Mouse (Mus musculus): ENCODE results near the gene Rps26.

Rps26 gene

DNA sequence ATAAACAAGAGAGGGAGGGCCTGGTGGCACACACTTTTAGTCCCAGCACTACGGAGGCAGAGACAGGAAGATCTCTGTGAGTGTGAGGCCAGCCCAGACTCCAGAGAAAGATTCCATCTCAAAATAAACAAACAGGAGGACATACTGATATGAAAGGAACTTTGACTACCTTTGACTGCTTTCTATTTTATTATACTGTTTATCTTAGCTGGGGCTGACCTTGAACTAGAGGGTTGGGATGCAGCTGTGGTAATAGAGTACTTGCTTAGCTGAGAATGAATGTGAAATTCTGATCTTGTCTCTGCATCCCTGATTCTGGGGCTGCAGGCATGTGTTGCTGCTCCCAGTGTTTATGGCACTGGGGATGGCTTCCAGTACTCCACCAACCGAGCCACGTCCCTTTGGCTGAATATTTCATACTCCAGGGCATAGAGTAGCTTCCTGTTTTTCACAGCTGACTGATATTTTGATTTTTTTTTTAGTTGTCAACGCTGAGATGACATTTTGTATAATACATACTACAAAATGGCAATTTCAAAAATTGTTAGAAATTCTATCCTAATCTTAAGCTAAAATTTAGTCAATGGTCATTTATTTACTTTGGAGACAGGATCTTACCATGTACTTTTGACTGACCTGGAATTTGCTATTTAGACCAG, 23.9 kb downstream of the Rps26 start:
- DNase-seq: no peak

DNA sequence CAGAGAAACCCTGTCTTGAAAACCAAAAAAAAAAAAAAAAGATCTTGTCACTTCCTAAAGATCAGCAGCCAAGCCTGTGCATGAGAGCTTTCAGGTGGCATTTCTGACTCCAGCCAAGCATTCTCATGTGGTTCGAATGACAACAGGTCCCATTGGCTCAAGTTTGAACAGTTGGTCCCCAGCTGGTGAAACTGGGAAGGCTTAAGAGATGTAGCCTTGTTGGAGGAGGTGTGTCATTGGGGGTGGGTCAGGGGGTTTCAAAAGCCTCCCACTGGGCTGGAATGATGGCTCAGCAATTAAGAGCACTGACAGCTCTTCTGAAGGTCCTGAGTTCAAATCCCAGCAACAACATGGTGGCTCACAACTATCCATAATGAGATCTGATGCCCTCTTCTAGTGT, 25.0 kb downstream of the Rps26 start:
- no peak for DNase-seq

DNA sequence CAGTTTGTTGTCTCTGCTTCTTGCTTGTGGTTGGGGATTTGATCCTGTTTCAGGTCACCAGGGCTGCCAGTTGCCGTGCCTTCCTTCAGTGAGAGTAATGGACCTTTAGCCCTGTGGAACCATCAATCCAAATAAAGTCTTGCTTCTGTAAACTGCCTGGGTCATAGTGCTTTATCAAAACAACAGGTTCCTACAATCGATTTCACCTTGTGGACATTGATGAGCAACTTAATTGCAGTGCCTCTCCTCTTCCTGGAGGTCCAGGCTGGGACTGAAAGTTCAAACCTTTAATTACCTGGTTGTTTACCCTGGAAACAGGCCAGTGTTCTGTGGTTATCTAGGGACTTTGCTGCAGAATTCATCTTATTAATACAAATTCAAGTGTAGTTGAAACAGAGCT, 28.1 kb downstream of the Rps26 start:
- no peak for DNase-seq

DNA sequence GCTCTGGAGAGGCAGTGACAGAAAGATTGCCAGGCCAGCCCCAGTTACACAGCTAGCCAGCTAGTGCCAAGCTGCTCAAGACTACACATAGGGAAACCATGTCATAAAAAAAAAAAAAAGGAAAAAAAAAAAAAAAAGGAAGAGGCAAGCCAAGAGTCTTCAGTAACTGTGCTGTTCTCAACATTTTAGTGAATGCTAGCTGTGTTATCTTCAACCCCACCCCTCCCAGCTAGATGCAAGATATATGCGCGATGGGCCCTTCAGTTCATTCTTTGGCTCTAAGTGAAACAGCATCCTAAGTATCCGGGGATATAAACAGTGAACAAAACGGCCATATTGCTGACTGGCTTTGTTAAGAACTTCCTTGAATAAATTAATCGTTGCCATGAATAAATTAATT, 33.8 kb downstream of the Rps26 start:
- DNase-seq: no peak

DNA sequence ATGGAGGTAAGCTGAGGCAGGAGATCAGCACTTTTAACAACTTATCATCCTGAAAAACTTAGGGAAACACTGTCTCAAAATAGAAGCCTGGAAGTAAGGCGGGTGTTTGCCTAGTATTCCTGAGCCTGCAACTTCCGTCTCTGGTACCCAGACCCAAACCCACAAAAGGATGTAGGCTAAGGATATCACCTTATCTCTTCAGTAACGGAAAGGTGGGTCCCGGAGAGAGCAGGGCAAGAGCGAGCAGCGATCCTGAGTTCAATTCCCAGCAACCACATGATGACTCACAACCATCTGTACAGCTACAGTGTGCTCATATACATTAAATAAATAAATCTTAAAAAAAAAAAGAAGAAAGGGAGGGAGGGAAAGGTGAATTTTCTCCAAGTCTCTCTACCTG, 35.1 kb downstream of the Rps26 start:
- no peak for DNase-seq

DNA sequence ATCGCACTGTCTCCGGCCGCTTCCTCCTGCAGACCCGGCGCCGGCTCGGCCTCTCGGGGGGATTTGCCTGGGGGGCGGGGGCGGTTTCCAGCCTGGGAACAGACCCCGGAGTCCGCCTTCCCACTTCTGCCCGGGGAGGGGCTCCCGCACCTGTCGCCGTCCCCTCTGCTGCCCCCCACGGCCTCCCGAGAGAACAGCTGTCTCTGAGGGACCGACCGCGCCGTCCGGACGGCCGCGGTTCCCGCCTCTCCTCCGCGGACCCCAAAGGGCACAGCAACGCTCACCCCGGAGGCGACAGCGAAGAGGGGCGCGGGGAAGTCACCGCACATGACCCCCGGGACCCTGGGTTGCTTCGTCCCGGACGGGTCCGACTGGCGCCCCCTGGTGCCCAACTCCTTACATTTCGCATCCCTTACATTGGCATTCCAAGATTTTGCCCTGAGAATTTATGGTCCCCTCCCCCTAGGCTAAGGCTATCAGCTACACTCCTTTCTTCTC, 36.3 kb downstream of the Rps26 start:
- peak; percentile 77 for DNase-seq

DNA sequence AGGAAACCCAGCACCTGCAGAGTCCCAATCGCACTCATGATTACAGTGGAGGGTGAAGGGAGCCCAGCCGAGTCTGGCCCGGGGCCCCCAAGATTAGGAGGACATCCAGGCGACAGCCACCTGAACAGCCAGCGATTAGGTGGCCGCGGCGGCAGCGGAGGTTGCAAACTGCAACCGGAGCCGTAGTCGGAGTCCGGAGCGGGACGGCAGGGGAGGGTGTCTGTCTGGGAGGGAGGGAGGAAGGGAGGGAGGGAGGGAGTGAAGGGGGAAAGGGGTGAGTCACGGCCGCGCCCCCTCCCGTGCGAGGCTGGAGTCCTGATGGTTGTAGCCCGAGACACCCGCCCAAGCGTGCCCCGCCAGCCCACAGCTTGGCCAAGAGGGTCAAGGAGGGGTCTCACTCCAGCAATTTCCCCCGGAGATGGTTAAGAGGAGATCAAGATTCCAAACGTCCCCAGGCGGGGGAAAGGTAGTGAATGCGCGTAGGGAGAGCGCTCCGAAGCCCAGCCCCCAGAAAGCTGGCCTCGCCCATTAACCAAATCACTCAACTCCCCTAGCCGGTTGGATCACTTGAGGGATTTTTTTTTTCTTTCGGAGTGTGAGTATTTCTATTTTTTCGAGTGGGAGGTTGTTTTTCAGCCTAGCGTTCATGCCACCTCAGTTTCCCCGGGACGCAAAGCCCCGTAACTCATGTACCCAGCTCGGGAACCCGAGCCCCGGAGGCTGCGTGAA, 36.9 kb downstream of the Rps26 start, which contains the start of gene Erbb3:
Gene Erbb3 (minus strand): TSS at position 189 of the 729 bp plus-strand sequence.
- DNase-seq: peak; percentile 6

DNA sequence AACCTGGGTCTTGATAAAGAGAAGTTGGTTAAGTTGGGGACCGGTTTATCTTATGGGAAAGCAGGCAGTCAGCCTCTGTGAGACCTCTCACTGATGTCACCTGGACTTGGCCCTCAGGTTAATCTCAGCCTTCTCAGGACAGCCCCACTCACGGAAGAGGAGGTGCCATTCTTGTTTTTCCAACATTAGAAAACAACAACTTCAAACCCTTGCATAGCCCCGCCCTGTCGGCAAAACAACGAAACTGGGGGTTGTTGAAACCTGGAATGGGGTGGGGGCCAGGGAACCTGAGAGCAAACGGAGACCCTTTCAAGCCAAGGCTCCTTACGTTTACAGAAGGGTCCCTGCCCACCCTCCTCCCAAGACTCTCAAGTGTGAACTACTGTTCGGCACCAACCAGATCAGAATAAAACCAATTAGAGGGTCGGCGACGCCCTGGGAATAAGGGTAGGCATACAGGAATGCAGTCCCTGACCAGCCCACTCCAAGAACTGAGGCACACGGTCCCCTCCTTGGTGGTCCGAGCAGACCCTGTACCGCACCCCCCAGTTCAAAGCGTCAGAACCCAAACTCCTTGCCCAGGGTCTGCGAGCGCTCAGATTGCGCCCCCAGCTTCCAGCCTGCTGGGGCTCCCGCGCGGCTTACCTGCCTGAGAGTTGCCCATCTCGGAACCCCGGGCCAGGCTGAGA, 37.6 kb downstream of the Rps26 start:
- DNase-seq: no peak

DNA sequence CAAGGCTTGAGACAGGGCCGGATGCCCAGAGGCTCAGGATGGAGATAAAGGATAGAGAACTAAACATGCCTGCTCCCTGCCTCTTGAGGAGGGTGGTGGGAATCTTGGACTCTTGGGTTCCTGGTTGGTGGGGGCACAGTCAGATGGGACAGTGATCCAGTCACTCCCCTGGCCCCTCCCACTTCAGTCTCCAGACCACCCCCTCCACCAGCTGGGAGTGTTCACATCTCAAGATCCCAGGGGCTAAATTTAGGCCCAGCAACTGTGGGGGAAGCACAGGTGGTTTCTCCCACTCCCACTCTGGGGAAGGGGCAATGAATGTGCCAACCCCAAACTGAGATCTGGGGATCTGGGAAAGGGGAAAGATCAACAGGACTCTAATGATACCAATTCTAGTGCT, 38.4 kb downstream of the Rps26 start:
- DNase-seq: no peak

DNA sequence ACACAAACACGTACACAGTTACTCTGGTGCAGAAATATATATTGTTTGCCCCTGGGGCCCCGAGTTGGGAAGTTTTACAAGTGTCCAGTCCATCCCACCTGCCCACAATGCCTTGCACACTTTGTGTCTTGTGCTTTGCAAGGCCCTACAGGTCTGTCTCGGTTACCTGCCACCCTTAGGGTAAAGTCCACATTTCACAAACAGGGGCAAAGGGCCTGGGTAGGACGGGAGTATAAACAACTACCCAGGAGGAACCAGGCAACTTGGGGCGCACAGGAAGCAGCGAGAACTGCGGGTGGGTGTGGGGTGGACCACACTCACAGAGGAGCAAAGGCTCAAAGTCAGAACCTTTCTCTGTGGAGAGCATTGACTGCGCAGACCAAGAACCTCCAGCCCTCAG, 38.9 kb downstream of the Rps26 start:
- DNase-seq: no peak

DNA sequence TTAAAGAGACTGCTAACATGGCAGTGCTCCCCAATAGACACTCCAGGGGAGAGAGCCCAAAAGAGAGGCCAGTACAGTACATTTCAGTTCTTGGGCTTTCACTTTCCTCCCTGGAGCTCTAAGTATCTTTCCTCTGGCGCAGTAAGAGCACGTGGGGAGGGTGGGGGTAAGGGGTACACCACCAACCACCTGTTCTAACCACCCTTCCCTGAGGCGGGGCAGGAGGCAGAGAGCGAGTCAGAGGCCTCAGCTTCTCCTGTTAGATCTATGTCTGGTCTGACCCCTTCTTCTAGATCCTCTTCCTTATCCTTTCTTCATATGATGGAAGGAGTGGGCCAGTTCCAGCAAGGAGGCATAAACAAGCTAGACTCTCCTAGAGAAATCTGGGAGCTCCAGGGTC, 39.4 kb downstream of the Rps26 start:
- no peak for DNase-seq

DNA sequence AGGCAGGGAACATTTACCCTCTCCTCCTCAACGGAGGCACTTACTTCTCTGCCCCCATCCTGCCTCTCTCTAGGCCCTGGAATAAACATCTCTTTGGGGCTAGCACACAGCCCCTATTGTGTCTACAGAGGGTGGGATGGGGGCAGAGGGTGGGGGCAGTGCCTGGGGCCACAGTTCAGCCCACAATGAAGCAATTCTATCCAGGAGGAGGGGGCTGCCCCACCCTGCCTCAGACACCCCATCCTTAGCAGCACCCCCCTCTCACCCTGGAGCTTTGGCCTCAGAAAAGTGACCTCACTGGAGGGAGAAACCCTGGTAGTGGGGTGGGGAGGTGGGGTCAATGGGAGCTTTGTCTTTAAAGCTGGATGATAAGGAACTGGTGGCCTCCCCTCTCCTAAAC, 40.0 kb downstream of the Rps26 start:
- no peak for DNase-seq

DNA sequence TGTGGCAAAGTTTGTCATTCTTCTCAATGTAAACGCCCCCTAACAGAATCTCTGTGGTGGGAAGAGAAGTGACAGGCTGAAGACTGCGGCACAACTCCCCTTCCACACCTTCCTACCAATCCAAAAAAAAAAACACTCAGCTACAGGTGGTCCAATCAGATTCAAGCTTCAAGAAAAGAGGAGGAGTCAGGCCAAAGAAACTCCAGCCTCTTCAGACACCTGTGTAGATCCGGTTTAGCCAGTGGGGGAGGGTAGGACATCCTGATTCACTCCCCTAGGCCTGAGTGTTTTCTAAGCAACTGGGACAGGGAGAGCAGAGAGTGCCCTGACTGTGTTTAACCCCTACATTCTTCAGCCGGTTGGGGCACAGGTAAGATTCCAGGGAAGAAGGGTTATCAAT, 42.2 kb downstream of the Rps26 start:
- no peak for DNase-seq

DNA sequence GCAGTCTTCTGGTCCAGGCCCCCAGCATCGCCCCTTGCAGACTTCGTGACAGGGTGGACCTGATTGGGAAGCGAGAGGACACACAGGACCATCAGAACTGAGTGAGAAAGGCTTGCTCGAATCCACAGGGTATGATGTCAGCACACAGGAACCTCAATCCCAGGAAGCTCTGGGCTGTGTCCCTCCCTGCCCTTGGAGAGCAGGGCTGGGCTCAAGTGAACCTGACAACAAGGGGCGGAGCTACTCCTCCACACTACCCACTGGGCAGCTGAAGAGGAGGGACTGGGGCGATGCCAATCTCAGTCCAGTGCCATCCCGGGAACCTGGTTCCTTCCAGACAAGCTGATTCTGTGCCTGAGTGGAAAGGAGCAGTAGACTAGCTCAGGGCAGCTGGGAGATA, 42.9 kb downstream of the Rps26 start:
- no peak for DNase-seq

DNA sequence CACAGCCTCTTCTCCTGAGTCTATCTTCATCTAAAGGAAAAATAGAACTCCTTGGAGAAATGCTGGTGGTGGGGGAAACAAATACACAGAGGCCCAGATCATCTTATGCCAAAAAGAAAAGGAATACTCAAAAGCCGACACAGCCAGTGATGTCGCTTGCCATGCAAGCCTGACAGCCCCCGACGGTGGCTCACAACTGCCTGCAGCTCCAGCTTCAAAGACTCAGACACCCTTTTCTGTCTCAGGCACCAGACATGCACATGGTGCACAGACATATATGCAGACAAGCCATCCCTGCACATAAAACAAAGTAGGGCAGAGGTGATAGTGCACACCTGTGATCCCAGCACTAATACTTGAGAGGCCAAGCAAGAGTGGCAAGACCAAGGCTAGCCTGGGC, 46.8 kb downstream of the Rps26 start:
- DNase-seq: no peak

DNA sequence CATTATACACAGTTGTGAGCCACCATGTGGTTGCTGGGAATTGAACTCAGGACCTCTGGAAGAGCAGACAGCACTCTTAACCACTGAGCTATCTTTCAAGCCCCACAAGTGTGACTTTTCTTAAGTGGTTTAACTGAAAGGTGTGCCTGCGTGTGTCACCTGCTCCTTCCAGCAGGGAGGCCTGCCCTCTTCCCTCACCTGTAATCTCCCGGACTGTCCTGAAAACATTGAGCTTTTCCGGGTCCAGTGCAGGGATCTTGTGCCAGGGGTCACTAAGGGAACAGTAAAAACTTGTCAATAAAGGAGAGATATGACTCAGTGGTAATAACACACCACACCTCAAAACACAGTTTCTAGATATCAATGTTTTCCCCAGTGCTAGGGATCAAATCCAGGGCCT, 47.2 kb downstream of the Rps26 start:
- no peak for DNase-seq

DNA sequence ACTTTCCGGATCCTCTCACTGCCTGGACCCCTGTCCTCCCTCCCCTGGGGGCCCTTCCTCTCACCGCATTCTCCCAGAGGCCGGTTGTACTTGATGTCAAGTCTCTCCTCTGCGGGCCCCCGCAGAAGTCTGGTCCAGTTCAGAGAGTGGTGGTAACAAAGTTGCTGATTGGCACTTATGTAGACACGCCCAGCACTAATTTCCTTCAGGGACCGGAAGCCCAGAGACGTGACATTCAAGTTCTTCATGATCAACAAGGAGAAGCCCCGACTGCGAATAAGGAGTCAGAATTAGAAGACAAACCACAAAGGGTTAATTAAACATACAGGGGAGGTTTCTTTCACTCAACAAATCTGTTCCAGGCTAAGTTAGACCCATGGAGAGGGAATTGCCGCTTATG, 48.2 kb downstream of the Rps26 start:
- no peak for DNase-seq

DNA sequence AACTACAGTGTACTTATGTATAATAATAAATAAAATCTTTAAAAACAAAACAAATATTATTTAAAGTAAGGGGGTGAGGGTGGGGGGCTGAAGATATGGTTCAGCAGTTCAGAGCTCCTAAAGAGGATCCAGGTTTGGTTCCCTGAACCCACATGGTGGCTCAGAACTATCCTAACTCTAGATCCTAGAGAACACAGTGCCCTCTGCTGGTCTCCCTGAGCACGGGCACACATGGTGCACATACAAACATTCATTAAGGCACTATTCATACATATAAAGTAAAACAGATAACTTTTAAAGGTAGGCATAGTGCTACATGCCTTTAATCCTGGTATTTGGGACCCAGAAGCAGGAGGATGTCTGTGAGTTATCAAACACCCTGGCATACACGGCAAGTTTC, 51.5 kb downstream of the Rps26 start:
- DNase-seq: no peak
